ENCODE assay signal across 18 mouse cellular contexts in the genomic region with DNA sequence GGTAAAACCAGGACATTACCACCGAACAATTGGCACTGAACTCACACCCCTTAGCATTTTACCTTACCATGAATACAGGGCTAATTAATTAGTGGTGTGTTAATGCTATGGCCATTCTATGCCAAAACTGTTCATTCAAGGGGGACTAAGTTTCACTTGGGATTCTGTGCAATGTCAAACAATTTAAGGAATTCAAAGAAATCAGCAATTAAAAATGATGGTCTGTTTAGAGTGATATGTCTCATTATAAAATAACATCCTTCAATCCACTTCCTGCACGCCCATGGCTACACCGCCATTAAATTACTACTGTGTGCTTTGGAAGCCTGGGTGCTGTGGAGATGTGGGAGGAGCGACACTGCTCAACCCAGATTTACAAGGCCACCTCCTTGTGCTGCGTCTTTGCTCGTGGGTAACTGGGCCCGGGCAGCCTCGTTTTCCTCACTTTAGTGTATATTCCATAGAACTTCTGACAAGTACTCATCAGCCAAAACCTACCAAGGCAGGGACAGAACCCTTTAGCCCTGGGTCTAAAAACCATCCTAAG. TPM values are rescaled to one million over a fixed set of nuclear protein-coding genes. Genes with fewer than 3 reads are reported as not detected.
DNase-seq lines count a peak whose midpoint lies in the region; ATAC-seq and TF ChIP-seq lines count a peak whose summit lies in the region.
"Had no signal": no experiment of that assay in that cellular context is flagged by ENCODE, and none has a peak within 500 bp of the region (broad histone marks: within the 10 kb centered on the region; RNA-seq: fewer than 3 reads in every experiment).

No protein-coding gene starts in this region.

- ATAC-seq in forebrain, embryonic 14.5 days, result peak; percentile 62
- ATAC-seq in forebrain, postnatal 0 days, result no peak
- ATAC-seq in liver, embryonic 15.5 days (ENCODE audit: insufficient read depth), result no peak
- ATAC-seq in liver, postnatal 0 days, result no peak
- ATAC-seq: forebrain, embryonic 16.5 days had no signal

- no peak for TF ChIP-seq POLR2A in brain, embryonic 14.5 days (IDR thresholded peaks at IDR 0.05; ENCODE audit: borderline replicate concordance, extremely low read depth, insufficient read depth, insufficient read length, poor library complexity, severe bottlenecking)
- TF ChIP-seq POLR2A in small intestine, adult 2 months (IDR thresholded peaks at IDR 0.05; ENCODE audit: low read depth, low read length), result no peak

- H3K36me3 ChIP-seq in forebrain, embryonic 14.5 days (ENCODE audit: control insufficient read depth, insufficient read depth, low read length), result no peaks in the 10 kb centered on the region
- peaks cover 5% of the 10 kb centered on the region; the same call in 1 of the 2 replicates for H3K36me3 ChIP-seq in forebrain, postnatal 0 days (ENCODE audit: insufficient read depth)
- H3K36me3 ChIP-seq in liver, embryonic 15.5 days (replicated peaks), result 0 out of 2 replicates have a peak, but pooled peaks cover 9% of the 10 kb centered on the region
- 0 out of 2 replicates have a peak, but pooled peaks cover 11% of the 10 kb centered on the region for H3K36me3 ChIP-seq in liver, postnatal 0 days (replicated peaks; ENCODE audit: insufficient read depth, low read length)
- peaks cover 36% of the 10 kb centered on the region for H3K36me3 ChIP-seq in small intestine, adult 2 months (ENCODE audit: control insufficient read depth, insufficient read depth, low read length)
- H3K36me3 ChIP-seq: embryonic facial prominence, embryonic 12.5 days had no signal

- H3K4me2 ChIP-seq in forebrain, embryonic 14.5 days (ENCODE audit: low read length), result no peak overlapping the region
- H3K4me2 ChIP-seq in forebrain, postnatal 0 days (ENCODE audit: low read depth), result no peak overlapping the region
- no peak overlapping the region for H3K4me2 ChIP-seq in liver, embryonic 15.5 days
- H3K4me2 ChIP-seq in liver, postnatal 0 days (ENCODE audit: low read depth, low read length), result no peak overlapping the region
- H3K4me2 ChIP-seq: embryonic facial prominence, embryonic 12.5 days had no signal

- H3K9me3 ChIP-seq in forebrain, embryonic 14.5 days (replicated peaks; ENCODE audit: control insufficient read depth, low read length), result no peaks in the 10 kb centered on the region
- no peaks in the 10 kb centered on the region for H3K9me3 ChIP-seq in forebrain, postnatal 0 days (ENCODE audit: low read length)
- H3K9me3 ChIP-seq in liver, embryonic 15.5 days (replicated peaks), result no peaks in the 10 kb centered on the region
- H3K9me3 ChIP-seq in liver, postnatal 0 days (ENCODE audit: low read length), result no peaks in the 10 kb centered on the region
- H3K9me3 ChIP-seq: embryonic facial prominence, embryonic 10.5 days; embryonic facial prominence, embryonic 12.5 days had no signal

- no peak for TF ChIP-seq EP300 in liver, postnatal 0 days (IDR thresholded peaks at IDR 0.05; ENCODE audit: low read depth)

- H3K27ac ChIP-seq in forebrain, embryonic 14.5 days (ENCODE audit: low read depth, low read length), result no peak overlapping the region
- no peak overlapping the region for H3K27ac ChIP-seq in forebrain, postnatal 0 days (ENCODE audit: low read depth, low read length)
- H3K27ac ChIP-seq in liver, embryonic 15.5 days (replicated peaks), result 0 out of 2 replicates have a peak overlapping the region, but pooled peaks have one; percentile 11
- H3K27ac ChIP-seq in liver, postnatal 0 days (ENCODE audit: low read depth), result no peak overlapping the region
- peak overlapping the region; percentile 72 for H3K27ac ChIP-seq in small intestine, adult 2 months (ENCODE audit: insufficient read depth, low read depth, low read length)
- H3K27ac ChIP-seq: embryonic facial prominence, embryonic 10.5 days; embryonic facial prominence, embryonic 12.5 days had no signal

- H3K4me1 ChIP-seq in forebrain, embryonic 14.5 days (ENCODE audit: control insufficient read depth, insufficient read depth, low read length), result no peaks in the 10 kb centered on the region
- no peaks in the 10 kb centered on the region for H3K4me1 ChIP-seq in forebrain, postnatal 0 days (ENCODE audit: insufficient read depth)
- peaks cover 59% of the 10 kb centered on the region for H3K4me1 ChIP-seq in liver, embryonic 15.5 days (replicated peaks)
- peaks cover 11% of the 10 kb centered on the region for H3K4me1 ChIP-seq in liver, postnatal 0 days (ENCODE audit: insufficient read depth)
- H3K4me1 ChIP-seq in small intestine, adult 2 months (ENCODE audit: control insufficient read depth, insufficient read depth, insufficient read length, low read length), result peaks cover 17% of the 10 kb centered on the region; the same call in 1 of the 2 replicates

- no peak overlapping the region for H3K4me3 ChIP-seq in forebrain, embryonic 14.5 days (ENCODE audit: low read depth, low read length)
- no peak overlapping the region for H3K4me3 ChIP-seq in forebrain, postnatal 0 days (ENCODE audit: low read depth, low read length)
- H3K4me3 ChIP-seq in liver, embryonic 15.5 days (replicated peaks), result no peak overlapping the region
- H3K4me3 ChIP-seq in liver, postnatal 0 days (ENCODE audit: low read depth, low read length), result no peak overlapping the region
- no peak overlapping the region for H3K4me3 ChIP-seq in small intestine, adult 2 months (ENCODE audit: low read depth, low read length)
- H3K4me3 ChIP-seq: embryonic facial prominence, embryonic 10.5 days; embryonic facial prominence, embryonic 12.5 days had no signal

- peak; percentile 53 for DNase-seq in forebrain, embryonic 14.5 days (ENCODE audit: low spot score)
- DNase-seq in forebrain, postnatal 0 days, result no peak
- DNase-seq in liver, postnatal 0 days, result no peak
- peak; percentile 65 for DNase-seq in brain, embryonic 14.5 days (ENCODE audit: low read depth)
- DNase-seq in spleen, adult 18-20 months, result no peak
- DNase-seq: adrenal gland, adult 2 months; adrenal gland, postnatal 10 days; adrenal gland, postnatal 25 days; cerebellum, adult 11-12 months; cerebellum, adult 2 months; cerebellum, adult 9-10 months; cerebellum, postnatal 10 days; cerebellum, postnatal 25 days had no signal

- H3K9ac ChIP-seq in forebrain, embryonic 14.5 days (ENCODE audit: low read length), result no peak overlapping the region
- no peak overlapping the region for H3K9ac ChIP-seq in forebrain, postnatal 0 days
- H3K9ac ChIP-seq in liver, embryonic 15.5 days, result no peak overlapping the region
- H3K9ac ChIP-seq in liver, postnatal 0 days (replicated peaks), result no peak overlapping the region
- H3K9ac ChIP-seq: embryonic facial prominence, embryonic 12.5 days had no signal

- no peak for TF ChIP-seq CTCF in forebrain, postnatal 0 days (IDR thresholded peaks at IDR 0.05; ENCODE audit: low read depth)
- TF ChIP-seq CTCF in liver, postnatal 0 days (IDR thresholded peaks at IDR 0.05; ENCODE audit: low read depth), result no peak
- no peak for TF ChIP-seq CTCF in brain, embryonic 14.5 days (IDR thresholded peaks at IDR 0.05; ENCODE audit: borderline replicate concordance, extremely low read depth, insufficient read depth, insufficient read length)
- no peak for TF ChIP-seq CTCF in small intestine, adult 2 months (IDR thresholded peaks at IDR 0.05; ENCODE audit: extremely low read depth, insufficient read length, insufficient replicate concordance, low read depth, low read length)

- 53% methylated on average over 8 of the region's 8 CpGs for WGBS in forebrain, embryonic 14.5 days
- 51% methylated on average over 8 of the region's 8 CpGs for WGBS in forebrain, postnatal 0 days
- WGBS in liver, embryonic 15.5 days (ENCODE audit: insufficient replicate concordance), result 89% methylated on average over 8 of the region's 8 CpGs
- WGBS in liver, postnatal 0 days (ENCODE audit: insufficient replicate concordance), result 88% methylated on average over 8 of the region's 8 CpGs
- WGBS in small intestine, adult 2 months, result 92% methylated on average over 8 of the region's 8 CpGs

- H3K27me3 ChIP-seq in forebrain, embryonic 14.5 days (replicated peaks; ENCODE audit: control insufficient read depth, insufficient read depth, low read length), result no peaks in the 10 kb centered on the region
- H3K27me3 ChIP-seq in forebrain, postnatal 0 days (ENCODE audit: insufficient read depth, low read length), result no peaks in the 10 kb centered on the region
- no peaks in the 10 kb centered on the region for H3K27me3 ChIP-seq in liver, embryonic 15.5 days
- no peaks in the 10 kb centered on the region for H3K27me3 ChIP-seq in liver, postnatal 0 days (ENCODE audit: insufficient read depth, low read length)
- no peaks in the 10 kb centered on the region for H3K27me3 ChIP-seq in small intestine, adult 2 months (ENCODE audit: control insufficient read depth, insufficient read depth, low read length)
- H3K27me3 ChIP-seq: embryonic facial prominence, embryonic 12.5 days had no signal

RNA-seq across cellular contexts. Expression of gene Rps3a1, which starts 36.3 kb away (rescaled TPM):
- 802 and 926 TPM in 2 replicates for polyA plus RNA-seq in forebrain, embryonic 14.5 days (2014; fragmentation: Nextera tagmentation; extraction: Ambion mirVana)
- total RNA-seq in forebrain, postnatal 0 days (2014; rRNA removed), result 996 and 1,231 TPM in 2 replicates
- 709 and 888 TPM in 2 replicates for polyA plus RNA-seq in forebrain, postnatal 0 days (2015; fragmentation: Nextera tagmentation; extraction: Ambion mirVana)
- polyA plus RNA-seq in liver, embryonic 15.5 days (2015; fragmentation: Nextera tagmentation; extraction: Ambion mirVana), result 585 and 685 TPM in 2 replicates
- polyA plus RNA-seq in liver, postnatal 0 days (2015; fragmentation: Nextera tagmentation; extraction: Ambion mirVana), result 751 and 788 TPM in 2 replicates
- polyA plus RNA-seq in brain, embryonic 14.5 days (2012; rRNA removed), result 758 and 849 TPM in 2 replicates
- 72.2 and 82.5 TPM in 2 replicates for polyA plus RNA-seq in small intestine, adult 2 months (2012; rRNA removed)

Comparison
In these comparisons a context has a peak if more than half of its experiments do, and no peak if none do; other contexts are left out.
1. DNase-seq: peak in forebrain, embryonic 14.5 days (single experiment) and brain, embryonic 14.5 days (single experiment); none in forebrain, postnatal 0 days (single experiment), liver, postnatal 0 days (single experiment) and spleen, adult 18-20 months (0 of 2).
2. H3K27ac ChIP-seq: peak in liver, embryonic 15.5 days (single experiment) and small intestine, adult 2 months (single experiment); none in forebrain, embryonic 14.5 days (single experiment), forebrain, postnatal 0 days (single experiment) and liver, postnatal 0 days (single experiment).